Mouse (Mus musculus) neural tube, embryonic 11.5 days (tissue): ENCODE measurements around the gene Fbxl18. TPM values are rescaled to one million over a fixed set of nuclear protein-coding genes. Genes with fewer than 3 reads are reported as not detected.

Source experiments
- ATAC-seq: fragments of 200-750 bp; cut with Nextera tagmentation; 2 replicates; pipeline ENCODE4 v1.8.0; 2017; ENCODE audit warnings: moderate number of reproducible peaks, mild to moderate bottlenecking, moderate TSS enrichment, moderate library complexity; ENCODE audit not compliant: insufficient read depth, low FRiP score, low TSS enrichment
- DNase-seq: peaks from one replicate; pipeline ENCODE4 v3.0.0-alpha.2; 2015; ENCODE audit warnings: low spot score
- H3K27ac ChIP-seq: fragments of 300-500 bp; sonication (generic); 2 replicates; pipeline ENCODE4 v1.5.1; 2014; ENCODE audit warnings: low read depth, mild to moderate bottlenecking, low read length
- H3K27me3 ChIP-seq: fragments of 300-500 bp; sonication (generic); 2 replicates; pipeline ENCODE4 v1.6.1; 2014; ENCODE audit warnings: mild to moderate bottlenecking, low read length, mixed read lengths; ENCODE audit not compliant: control insufficient read depth, insufficient read depth
- H3K36me3 ChIP-seq: fragments of 300-500 bp; sonication (generic); 2 replicates; pipeline ENCODE4 v1.6.1; 2014; ENCODE audit warnings: mild to moderate bottlenecking, low read length, moderate library complexity, mixed read lengths; ENCODE audit not compliant: control insufficient read depth, insufficient read depth
- H3K4me1 ChIP-seq: fragments of 300-500 bp; sonication (generic); 2 replicates; pipeline ENCODE4 v1.6.1; 2014; ENCODE audit warnings: low read length, mixed read lengths; ENCODE audit not compliant: control insufficient read depth, insufficient read depth
- H3K4me2 ChIP-seq: fragments of 300-500 bp; sonication (generic); 2 replicates; pipeline ENCODE4 v1.6.1; 2014; ENCODE audit warnings: low read depth, mild to moderate bottlenecking, moderate library complexity
- H3K4me3 ChIP-seq: fragments of 300-500 bp; sonication (generic); 2 replicates; pipeline ENCODE4 v1.5.1; 2014; ENCODE audit warnings: low read depth, low read length
- H3K9ac ChIP-seq: fragments of 300-500 bp; sonication (generic); 2 replicates; pipeline ENCODE4 v1.6.1; 2014; ENCODE audit warnings: mild to moderate bottlenecking, low read length
- H3K9me3 ChIP-seq: fragments of 300-500 bp; sonication (generic); 2 replicates; pipeline ENCODE4 v1.6.1; 2016; ENCODE audit warnings: low read length; ENCODE audit not compliant: control insufficient read depth
- WGBS: fragments of 180-500 bp; shearing (Covaris S2); extraction: QIAGEN DNeasy Blood & Tissue Kit; methylation state at CpG from one replicate; pipeline ENCODE4 v1.1.7; 2014; 5-methylcytosine and 5-hydroxymethylcytosine counted together
- polyA plus RNA-seq: library from polyadenylated mRNA; unstranded; fragments of >200 nt; fragmentation: Nextera tagmentation; extraction: Ambion mirVana; gene quantifications from 2 replicates; pipeline ENCODE4 v1.2.1, GENCODE M21; 2014

Gene Fbxl18
- polyA plus RNA-seq, 1 experiment from 2014 or later = 13.7 TPM

GRCm38 (mm10) chr5:142833646-142834438 is 61.4 kb downstream of the Fbxl18 start:
- Histone ChIP-seq H3K4me1 (no peaks in the 10 kb centered on the region), H3K27ac (no peak overlapping the region), H3K9ac (no peak overlapping the region), H3K36me3 (no peaks in the 10 kb centered on the region), H3K4me2 (no peak overlapping the region), H3K27me3 (no peaks in the 10 kb centered on the region), H3K9me3 (no peaks in the 10 kb centered on the region), H3K4me3 (no peak overlapping the region)
- WGBS = 67% methylated on average over 8 of the region's 8 CpGs
- no peak for ATAC-seq
- DNase-seq = no peak

DNA sequence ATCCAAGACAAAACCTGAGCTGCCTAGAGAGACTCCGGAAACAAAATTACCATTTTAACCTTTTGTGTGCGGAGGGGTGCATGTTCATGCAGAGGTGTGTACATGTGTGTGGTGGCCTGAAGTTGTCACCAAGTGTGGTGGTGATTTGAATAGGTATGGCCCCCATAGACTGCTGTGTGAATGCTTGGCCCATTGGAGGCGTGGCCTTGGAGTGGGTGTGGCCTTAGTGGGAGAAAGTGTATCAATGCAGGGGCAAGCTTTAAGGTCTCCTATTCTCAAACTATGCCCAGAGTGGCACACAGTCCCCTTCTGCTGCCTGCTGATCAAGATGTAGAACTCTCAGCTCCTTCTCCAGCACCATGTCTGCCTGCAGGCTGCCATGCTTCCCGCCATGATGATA is 69.1 kb downstream of the Fbxl18 start:
- no peaks in the 10 kb centered on the region for H3K27me3 ChIP-seq
- DNase-seq (no peak), ATAC-seq (no peak)
- H3K4me2 ChIP-seq = no peak overlapping the region
- H3K9ac ChIP-seq = no peak overlapping the region
- no peak overlapping the region for H3K27ac ChIP-seq
- H3K9me3 ChIP-seq = no peaks in the 10 kb centered on the region
- no peak overlapping the region for H3K4me3 ChIP-seq
- WGBS = 84% methylated on average over 4 of the region's 4 CpGs
- H3K36me3 ChIP-seq = no peaks in the 10 kb centered on the region
- H3K4me1 ChIP-seq = peaks cover 14% of the 10 kb centered on the region

DNA sequence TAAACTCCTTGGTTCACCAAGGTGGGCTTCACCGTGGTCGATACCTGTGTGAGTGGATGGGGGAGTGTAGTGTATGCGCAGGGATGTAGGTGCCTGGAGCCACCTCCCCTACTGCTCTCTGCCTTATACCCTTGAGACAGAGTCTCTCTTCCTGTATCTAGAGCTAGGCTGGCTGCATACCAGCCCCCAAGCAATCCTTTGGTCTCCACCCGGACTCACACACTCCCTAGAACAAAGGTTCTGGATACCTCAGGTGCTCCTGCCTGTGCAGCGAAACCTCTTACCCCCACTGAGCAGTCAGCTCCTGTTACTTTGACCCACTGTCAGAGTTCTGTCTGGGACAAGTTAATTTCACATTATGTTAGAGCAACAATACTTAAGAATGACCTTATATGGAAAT is 69.6 kb downstream of the Fbxl18 start:
- H3K4me3 ChIP-seq = no peak overlapping the region
- no peak overlapping the region for H3K4me2 ChIP-seq
- H3K27ac ChIP-seq = no peak overlapping the region
- 85% methylated on average over 5 of the region's 5 CpGs for WGBS
- H3K9me3 ChIP-seq = no peaks in the 10 kb centered on the region
- peaks cover 14% of the 10 kb centered on the region for H3K4me1 ChIP-seq
- no peak for DNase-seq
- no peak for ATAC-seq
- no peaks in the 10 kb centered on the region for H3K36me3 ChIP-seq
- no peak overlapping the region for H3K9ac ChIP-seq
- H3K27me3 ChIP-seq = no peaks in the 10 kb centered on the region

DNA sequence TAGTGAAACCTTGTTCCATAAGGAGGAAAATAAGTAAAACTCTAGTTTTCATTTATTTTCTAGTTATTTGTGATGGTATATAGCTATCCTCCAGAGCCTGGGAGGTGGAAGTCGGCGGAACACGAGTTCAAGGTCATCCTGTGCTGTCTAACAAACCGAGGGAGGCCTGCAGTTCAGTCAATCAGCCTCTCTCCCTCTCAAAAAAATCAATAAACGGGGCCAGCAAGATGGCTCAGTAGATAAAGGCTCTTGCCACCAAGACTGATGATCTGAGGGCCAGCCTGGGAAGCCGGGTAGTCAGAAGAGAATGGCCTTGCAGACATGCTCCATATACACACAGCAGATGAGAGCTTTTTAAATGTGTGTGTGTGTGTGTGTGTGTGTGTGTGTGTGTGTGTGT is 71.1 kb downstream of the Fbxl18 start:
- H3K36me3 ChIP-seq = no peaks in the 10 kb centered on the region
- 28% methylated on average over 6 of the region's 6 CpGs for WGBS
- peak overlapping the region; percentile 78 for H3K4me2 ChIP-seq
- H3K4me1 ChIP-seq = peaks cover 14% of the 10 kb centered on the region
- peak overlapping the region; percentile 100 for H3K9ac ChIP-seq
- ATAC-seq (no peak), DNase-seq (no peak)
- H3K4me3 ChIP-seq = peak overlapping the region; percentile 98; the same call in 1 of the 2 replicates
- H3K27ac ChIP-seq = peak overlapping the region; percentile 100
- no peaks in the 10 kb centered on the region for H3K27me3 ChIP-seq
- H3K9me3 ChIP-seq = no peaks in the 10 kb centered on the region

DNA sequence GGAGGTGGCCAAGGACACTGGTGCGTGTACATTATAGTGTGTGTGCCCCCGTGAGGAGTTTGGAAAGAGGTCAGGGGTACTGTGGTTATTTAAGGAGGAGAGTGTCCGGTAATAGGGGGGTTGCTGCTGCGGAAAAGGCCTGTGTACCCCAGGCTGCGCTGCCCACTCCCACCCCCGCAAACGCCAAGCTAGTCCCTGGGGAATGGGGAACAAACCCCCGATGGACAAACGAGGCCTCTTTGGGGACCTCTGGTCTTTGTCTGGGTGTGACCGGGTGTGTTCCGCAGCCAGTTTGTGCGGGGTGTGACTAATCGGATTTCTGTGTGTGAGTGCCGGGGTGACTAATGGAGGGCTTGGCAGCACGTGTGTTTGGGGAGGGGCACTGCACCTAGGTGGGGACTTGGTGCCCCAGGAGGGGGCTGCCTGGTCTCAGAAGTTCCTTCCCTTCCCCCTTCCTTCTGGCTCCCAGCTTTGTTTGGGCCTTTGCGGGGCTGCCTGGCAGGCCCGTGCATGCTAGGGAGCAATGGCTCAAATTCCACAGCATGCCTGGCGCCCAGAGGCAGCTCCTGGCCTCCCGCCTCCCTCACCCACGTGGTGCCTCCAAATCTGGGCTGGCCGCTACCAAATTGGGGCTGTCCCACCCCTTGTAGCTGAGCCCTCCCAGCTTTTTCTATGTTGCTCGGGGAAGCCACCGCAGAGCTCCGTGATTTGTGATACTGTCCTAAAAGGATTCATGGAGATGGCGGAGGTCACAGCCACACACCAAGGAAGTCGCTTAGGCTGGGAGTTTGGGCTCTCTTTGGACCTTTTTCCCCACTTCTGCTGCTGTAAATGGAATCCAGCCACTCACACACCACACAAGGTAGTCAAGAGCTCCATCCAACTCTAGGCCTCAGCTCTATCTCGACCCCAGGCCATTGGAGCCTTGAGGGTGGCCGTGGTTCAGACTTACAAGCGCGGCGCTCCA is 71.8 kb downstream of the Fbxl18 start:
- Histone ChIP-seq H3K9ac (peak overlapping the region; percentile 100), H3K27me3 (no peaks in the 10 kb centered on the region), H3K9me3 (no peaks in the 10 kb centered on the region), H3K4me1 (peaks cover 14% of the 10 kb centered on the region), H3K4me3 (peak overlapping the region; percentile 98), H3K4me2 (peak overlapping the region; percentile 78), H3K36me3 (no peaks in the 10 kb centered on the region), H3K27ac (peak overlapping the region; percentile 100)
- DNase-seq (peak; percentile 84), ATAC-seq (peak; percentile 48)
- 7% methylated on average over 31 of the region's 31 CpGs for WGBS

GRCm38 (mm10) chr5:142822286-142823095 is 72.7 kb downstream of the Fbxl18 start:
- peak; percentile 75 for DNase-seq
- Histone ChIP-seq H3K4me1 (peaks cover 14% of the 10 kb centered on the region), H3K9me3 (no peaks in the 10 kb centered on the region), H3K27me3 (no peaks in the 10 kb centered on the region), H3K9ac (peak overlapping the region; percentile 100), H3K4me2 (peak overlapping the region; percentile 78), H3K4me3 (peak overlapping the region; percentile 98), H3K27ac (peak overlapping the region; percentile 100), H3K36me3 (no peaks in the 10 kb centered on the region)
- under 1% methylated on average over 35 of the region's 36 CpGs for WGBS
- no peak for ATAC-seq

DNA sequence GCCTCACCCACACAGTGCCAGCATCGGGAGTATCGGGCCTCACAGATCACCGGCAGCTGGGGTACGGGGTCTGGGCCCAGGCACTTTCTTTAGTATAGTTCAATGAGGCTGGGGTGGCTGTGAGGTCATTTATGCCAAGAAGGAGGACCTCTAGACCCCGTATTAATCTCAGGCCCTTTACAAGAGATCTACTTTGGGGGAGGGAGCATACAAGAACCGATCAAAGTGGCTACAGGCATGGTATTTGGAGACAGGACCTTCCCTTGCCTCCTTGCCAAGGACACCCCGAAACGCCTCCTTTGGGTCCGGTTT is 73.3 kb downstream of the Fbxl18 start:
- ATAC-seq = no peak
- Histone ChIP-seq H3K27me3 (no peaks in the 10 kb centered on the region), H3K4me2 (peak overlapping the region; percentile 78), H3K9me3 (no peaks in the 10 kb centered on the region), H3K4me1 (peaks cover 14% of the 10 kb centered on the region), H3K36me3 (no peaks in the 10 kb centered on the region), H3K27ac (peak overlapping the region; percentile 100), H3K9ac (peak overlapping the region; percentile 100), H3K4me3 (peak overlapping the region; percentile 98)
- DNase-seq = no peak
- under 1% methylated on average over 9 of the region's 9 CpGs for WGBS

DNA sequence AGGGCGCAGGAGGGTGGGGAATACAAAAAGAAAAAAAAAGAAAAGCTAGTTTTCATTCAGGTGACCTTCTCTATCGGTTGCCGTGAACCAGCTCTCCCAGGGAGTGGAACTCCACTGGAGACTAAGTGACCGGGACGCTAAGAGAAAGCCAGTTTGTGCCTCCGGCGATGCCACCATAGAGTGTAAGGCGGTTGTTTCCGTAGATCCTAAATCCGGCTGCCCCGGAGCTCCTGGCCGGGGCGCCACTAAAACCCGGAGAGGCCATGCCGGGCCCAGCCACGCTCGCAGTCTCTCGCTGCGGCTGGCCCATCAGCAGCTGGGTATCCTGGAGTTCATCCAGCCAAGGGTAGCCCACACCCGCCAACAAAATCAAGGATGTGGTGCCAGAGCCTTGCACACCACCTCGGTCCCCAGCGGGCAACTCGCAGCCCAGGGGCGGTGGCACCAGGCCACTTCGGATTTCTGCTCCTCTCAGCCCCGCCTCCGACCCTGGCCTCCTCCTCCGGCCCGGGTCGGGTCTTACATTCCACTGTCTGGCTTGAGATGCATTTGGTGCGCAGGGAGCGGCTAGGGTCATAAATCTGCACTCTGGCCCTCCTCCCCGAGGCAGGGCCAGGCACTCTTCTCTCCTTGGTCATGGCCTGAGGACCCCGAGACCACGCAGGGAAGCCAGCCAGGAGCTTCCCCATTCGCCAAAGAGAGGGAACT is 73.8 kb downstream of the Fbxl18 start:
- Histone ChIP-seq H3K4me2 (peak overlapping the region; percentile 78), H3K9ac (peak overlapping the region; percentile 100), H3K4me1 (peaks cover 14% of the 10 kb centered on the region), H3K27me3 (no peaks in the 10 kb centered on the region), H3K27ac (peak overlapping the region; percentile 100), H3K36me3 (no peaks in the 10 kb centered on the region), H3K4me3 (peak overlapping the region; percentile 98), H3K9me3 (no peaks in the 10 kb centered on the region)
- WGBS = under 1% methylated on average over 36 of the region's 36 CpGs
- peak; percentile 92 for DNase-seq
- ATAC-seq = peak; percentile 36
